Mouse (Mus musculus): ENCODE measurements around the gene Mei4. TPM values are rescaled to one million over a fixed set of nuclear protein-coding genes. Genes with fewer than 3 reads are reported as not detected.
A peak's percentile ranks its signal among the peaks of the same experiment; 100 is the strongest.

The Mei4 gene
- under 1 TPM; 0.23 to 0.30 TPM for polyA plus RNA-seq (2017; shearing (Covaris generic))

GRCm38 (mm10) chr9:81863181-81863887 is at the start of gene Mei4:
Gene Mei4, plus strand, starts transcription at chr9:81863670.
- peak; percentile 48 for ATAC-seq

DNA sequence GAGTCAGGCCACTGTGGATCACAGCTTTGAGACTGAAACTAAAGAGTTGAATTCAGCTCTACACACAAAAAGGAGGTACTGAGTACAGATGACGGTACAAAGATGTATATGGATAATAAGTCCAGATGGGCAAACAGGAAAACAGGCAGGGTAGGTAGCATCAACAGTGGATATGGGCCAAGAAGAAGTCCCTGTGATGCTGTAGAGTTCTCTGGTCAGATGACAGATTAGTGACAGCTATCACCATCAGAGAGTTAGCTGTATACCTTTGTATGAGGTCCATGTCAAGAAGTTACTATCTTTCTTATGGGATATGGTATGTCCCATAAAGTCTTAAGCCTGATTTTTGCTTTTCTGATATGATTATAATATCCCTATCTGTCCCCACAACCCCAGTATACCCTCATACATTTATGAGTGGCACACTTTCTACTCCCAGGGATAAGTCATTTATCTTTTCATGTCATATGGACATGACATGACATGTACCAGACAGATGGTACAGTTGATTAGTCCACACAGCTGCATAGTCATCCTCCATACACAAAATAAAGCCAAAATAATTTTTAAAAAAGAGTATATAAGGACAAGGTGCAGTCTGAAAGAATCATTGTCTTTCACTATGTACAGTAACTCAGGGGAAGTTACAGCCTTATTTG is 43.6 kb upstream of the Mei4 start:
- no peak for ATAC-seq

GRCm38 (mm10) chr9:81827560-81827959 is 35.9 kb upstream of the Mei4 start:
- no peak for ATAC-seq

DNA sequence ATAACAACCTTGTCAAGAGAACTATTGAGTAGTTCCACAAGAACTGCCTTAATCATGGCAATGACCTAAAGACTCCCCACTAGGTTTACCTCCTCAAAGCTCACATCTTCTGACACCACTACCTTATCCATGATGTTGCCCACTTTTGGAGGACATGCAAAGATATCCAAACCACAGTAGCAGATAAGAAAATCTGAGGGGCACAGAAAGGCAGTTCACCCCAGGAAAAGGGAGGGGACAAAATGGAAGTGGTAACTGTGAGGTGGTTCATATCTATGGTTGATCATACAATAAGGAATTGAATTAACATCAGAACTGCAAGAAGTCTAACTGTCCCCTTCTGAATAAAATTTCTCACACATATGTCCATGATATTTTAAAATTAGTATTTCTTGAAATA is 29.4 kb upstream of the Mei4 start:
- ATAC-seq: no peak

DNA sequence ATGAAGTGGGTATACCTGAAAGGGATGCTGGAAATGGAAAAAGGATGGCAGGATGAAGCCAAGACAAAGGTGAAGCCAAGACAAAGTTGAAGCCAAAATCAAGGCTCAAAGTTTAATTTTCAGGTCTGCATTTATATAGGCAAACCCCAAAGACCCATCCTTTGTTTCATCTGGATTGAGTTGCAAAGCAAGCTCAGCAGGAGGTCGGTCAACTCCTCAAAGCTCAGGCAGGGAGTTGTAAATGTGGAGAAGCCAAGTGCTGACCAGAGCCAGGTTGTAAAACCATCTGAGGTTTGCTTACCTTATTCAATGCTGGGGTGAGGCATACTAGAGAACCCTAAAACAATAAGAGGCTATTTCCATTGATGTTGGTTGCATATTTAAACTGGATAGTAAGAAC is 4.6 kb upstream of the Mei4 start:
- no peak for ATAC-seq

DNA sequence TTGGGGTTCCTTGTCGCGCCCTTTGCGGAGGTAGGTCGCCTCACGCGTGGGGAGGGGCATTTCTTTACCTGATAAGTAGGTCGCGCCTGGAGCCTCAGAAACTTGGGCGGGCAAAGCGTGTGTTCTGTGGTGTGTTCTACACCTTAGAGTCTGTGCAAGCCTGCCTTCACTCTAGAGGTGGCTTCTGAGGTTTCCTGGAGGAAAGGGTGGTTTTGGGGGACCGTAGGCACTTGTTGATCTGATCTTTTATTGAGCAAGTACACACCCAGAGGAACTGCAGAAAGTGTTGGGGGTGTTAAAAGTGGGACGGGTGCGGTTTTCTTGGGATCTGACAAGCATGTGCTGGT is 391 bp downstream of the Mei4 start:
- ATAC-seq: peak; percentile 33

- no peak for ATAC-seq
Measured at GRCm38 (mm10) chr9:81866032-81866431, 2.6 kb downstream of the Mei4 start.

DNA sequence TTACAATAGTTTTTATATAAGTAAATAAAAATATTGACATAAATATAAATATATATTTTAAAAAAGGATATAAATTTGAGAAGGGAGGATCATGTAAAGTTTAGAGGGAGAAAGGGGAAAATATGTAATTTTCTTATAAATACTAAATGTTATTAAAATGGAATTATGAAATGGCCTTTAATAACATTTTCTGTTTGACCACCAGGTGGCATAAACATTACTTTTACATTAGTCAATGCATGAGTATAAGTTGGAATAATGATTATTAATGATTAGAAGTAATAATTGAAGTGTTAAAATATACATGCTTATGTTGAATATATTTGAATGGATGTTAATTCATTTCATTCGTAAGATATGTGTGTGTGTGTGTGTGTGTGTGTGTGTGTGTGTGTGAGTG is 58.0 kb downstream of the Mei4 start:
- no peak for ATAC-seq

DNA sequence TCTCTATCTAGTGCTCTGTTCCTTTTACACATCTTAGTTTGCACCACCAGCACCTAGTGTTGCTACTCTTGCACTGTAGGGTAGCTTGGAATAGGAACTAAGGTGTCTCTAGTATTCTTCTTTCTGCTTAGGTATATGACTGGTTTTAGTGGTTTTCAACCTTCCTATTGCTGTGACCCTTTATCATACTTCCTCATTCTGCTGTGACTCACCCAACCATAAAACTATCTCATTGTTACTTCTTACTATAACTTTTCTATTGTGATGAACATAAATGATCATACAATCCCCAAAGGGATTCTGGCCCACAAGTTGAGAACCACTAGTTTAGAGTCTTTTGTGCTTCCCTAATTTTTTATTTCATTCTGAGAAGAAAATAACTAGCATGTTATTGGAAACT is 61.3 kb downstream of the Mei4 start:
- ATAC-seq: no peak

GRCm38 (mm10) chr9:81940533-81940932 is 77.1 kb downstream of the Mei4 start:
- no peak for ATAC-seq

DNA sequence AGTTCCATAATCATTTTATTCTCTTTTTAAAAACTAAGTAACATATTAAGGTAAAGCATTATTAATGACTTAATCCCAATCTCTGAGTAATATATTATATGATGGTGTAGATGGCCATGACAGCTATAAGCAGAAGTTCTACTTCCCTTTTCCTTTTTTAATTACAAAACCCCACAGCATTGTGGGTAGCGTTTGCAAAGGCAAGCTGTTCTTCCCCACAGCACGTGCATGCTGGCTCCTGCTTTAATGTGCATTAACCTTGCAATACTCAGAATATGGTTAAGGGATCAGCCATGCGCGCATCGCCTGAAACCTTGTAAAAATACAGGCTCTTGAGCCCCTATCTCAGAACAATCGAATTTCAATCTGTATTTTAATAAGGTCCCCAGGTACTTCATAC is 82.2 kb downstream of the Mei4 start:
- ATAC-seq: no peak

GRCm38 (mm10) chr9:81956858-81957257 is 93.4 kb downstream of the Mei4 start:
- ATAC-seq: no peak

GRCm38 (mm10) chr9:81957842-81958241 is 94.4 kb downstream of the Mei4 start:
- no peak for ATAC-seq

DNA sequence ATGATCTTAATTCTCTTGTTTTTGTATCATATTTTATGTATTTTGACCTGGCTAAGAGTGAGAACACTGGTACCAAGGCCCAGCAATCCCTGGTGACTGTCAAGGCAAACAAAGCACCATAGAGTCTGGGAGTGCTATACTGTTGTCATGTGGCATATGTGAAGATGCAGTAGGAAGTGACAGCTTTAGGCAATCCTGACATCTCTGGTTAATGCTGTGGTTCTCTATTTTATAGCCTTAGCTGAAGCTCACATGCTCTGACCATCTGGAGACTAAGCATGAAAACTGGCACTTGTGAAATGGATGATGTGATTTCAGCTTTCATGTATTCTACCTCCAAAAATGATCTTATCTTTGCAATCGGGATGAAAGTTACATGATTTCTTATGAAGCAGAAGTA is 103.3 kb downstream of the Mei4 start:
- no peak for ATAC-seq

DNA sequence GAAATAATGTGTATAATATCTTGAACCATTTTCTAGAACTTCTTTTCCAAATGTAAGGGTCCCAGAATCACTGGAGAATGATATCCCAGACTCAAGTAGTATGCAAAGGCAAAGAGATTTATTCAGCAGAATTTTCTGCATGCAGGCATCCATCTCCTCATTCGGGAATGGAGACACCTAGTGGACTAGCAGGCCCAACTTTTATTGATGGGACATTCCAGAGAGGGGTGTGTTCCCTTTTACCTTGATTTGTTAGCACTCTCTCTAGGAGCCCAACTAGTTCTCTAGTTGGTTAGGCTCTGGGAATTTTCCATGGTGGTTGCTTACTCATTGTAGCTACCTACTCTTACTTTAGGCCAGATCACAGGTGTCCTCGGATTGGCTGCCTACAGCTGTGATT is 105.5 kb downstream of the Mei4 start:
- ATAC-seq: no peak

- no peak for ATAC-seq
Measured at GRCm38 (mm10) chr9:81982461-81982860, 119.0 kb downstream of the Mei4 start.

DNA sequence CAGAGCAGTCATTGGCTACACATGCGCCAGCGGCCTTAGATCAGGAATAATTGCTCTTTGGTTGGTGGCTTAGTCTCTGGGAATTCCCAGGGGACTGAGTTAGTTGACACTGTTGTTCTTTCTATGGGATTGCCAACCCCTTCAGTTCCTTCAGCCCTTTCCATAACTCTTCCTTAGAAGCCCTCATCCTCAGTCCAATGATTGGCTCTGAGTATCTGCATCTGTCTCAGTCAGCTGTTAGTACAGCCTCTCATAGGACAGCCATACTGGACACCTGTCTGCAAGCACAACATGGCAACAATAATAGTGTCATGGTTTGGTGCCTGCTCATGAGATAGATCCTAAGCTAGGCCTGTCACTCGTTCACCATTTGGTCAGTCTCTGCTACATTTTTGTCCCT is 149.5 kb downstream of the Mei4 start:
- ATAC-seq: no peak

DNA sequence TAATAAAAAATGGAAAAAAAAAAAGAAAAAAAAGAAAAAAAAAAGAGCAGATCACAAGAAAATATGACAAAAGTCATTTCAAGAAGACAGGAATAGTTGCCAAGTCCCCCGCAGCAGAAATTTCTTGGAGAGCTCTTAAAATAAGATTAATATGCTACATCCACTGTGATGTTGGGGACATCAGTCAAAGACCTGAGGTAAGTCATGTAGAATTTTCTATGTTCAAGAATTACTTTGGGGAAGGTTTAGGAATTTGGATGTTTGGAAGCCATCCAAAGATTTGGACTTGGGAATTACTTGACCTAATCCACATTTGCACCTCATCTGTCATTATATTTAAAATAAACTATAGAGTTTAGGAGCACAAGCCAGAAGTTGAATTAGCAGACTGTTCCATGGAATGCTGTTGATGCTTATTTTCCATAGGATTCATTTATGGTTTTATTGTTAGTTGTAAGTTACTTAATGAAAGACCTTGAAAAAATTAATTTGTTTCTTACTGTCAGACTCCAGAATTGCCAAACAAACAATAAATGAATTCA is 179.1 kb downstream of the Mei4 start:
- no peak for ATAC-seq

DNA sequence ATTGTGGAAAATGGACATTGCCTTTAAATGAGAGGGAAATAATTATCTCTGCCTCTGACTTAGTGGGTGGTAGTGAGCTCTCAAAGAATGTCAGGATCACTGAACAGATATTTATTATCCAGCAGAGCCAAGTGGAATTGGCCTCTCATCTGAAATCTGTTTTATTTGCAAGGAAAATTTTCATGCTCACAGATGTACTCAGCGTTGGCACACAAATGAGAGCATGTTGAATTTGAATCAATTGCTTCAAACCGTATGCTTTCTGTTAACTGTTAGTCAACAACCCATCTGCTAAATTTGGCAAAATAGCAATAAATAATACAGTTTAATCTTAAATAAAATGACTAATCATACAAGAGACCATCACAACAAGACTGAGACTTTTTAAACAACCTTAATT is 181.0 kb downstream of the Mei4 start:
- ATAC-seq: no peak

- ATAC-seq: no peak
Measured at GRCm38 (mm10) chr9:82073832-82074231, 210.4 kb downstream of the Mei4 start.

DNA sequence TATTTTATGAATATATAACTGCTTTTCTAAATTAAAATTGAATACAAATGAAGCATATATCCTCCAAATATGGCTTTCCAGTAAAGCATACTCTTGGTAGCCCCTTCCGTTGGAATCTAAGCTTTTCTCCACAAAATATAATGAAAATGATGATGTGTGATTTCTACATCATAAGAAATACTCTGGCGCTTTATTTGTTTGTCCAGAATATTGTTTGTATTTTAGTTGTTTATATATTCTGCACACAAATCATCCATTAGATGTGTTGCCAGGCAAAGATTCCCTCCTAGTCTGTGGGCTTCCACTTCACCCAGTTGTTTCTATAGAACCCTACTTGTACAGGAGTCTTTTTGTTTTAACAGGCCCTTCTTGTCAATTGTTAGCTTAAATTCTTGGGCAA is 211.8 kb downstream of the Mei4 start:
- no peak for ATAC-seq

DNA sequence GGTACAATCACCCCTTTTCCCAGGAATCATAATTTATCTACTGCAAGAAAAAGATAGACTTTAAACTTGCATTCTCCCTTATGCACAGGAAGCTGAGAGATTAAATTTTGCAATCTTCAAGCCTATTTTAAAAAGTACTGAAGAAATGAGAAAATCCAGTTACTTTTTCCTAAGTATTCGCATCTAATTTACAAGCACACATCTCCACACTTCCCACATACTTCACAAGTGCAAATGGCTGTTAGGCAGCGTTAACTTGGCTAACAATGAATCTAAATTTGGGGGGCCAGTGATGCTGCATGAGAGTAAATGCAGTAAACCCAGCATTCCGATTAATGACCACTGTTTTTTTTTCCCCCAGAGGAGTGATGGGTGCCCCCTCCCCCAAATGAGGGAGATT is 232.9 kb downstream of the Mei4 start:
- no peak for ATAC-seq

GRCm38 (mm10) chr9:82114865-82115264 is 251.4 kb downstream of the Mei4 start:
- ATAC-seq: no peak

GRCm38 (mm10) chr9:82136119-82136518 is 272.6 kb downstream of the Mei4 start:
- ATAC-seq: no peak

GRCm38 (mm10) chr9:82160143-82160542 is 296.7 kb downstream of the Mei4 start:
- no peak for ATAC-seq

Measured in activated CD4-positive, CD25-positive, alpha-beta regulatory T cell, adult 4 months (primary cell).